Mouse (Mus musculus) myocyte (in vitro differentiated cells): ENCODE results near the gene Aurka. TPM values are rescaled to one million over a fixed set of nuclear protein-coding genes. Genes with fewer than 3 reads are reported as not detected.

Experiments used
- H3K27me3 ChIP-seq: one replicate; pipeline ENCODE4 v1.6.1; 2011; ENCODE audit not compliant: control insufficient read depth, insufficient read depth, insufficient read length
- H3K36me3 ChIP-seq: one replicate; pipeline ENCODE4 v1.6.1; 2011; ENCODE audit not compliant: control insufficient read depth, insufficient read depth
- H3K4me2 ChIP-seq: one replicate; pipeline ENCODE4 v1.6.1; 2011; ENCODE audit warnings: low read depth, control low read depth
- H3K4me3 ChIP-seq: one replicate; pipeline ENCODE4 v1.5.1; 2011; ENCODE audit warnings: mild to moderate bottlenecking, control low read depth, moderate library complexity
- H3K79me2 ChIP-seq: one replicate; pipeline ENCODE4 v1.6.1; 2011; ENCODE audit not compliant: control insufficient read depth, insufficient read depth
- H3ac ChIP-seq: one replicate; pipeline ENCODE4 v1.6.1; 2011; ENCODE audit not compliant: control insufficient read depth, insufficient read length
- CEBPB ChIP-seq: IDR thresholded peaks from 2 replicates; pipeline ENCODE4 v1.6.1; 2011; ENCODE audit warnings: mild to moderate bottlenecking, moderate library complexity; ENCODE audit not compliant: poor library complexity, insufficient read depth, severe bottlenecking
- E2F4 ChIP-seq: IDR thresholded peaks from one replicate; pipeline ENCODE4 v1.6.1; 2011; ENCODE audit warnings: mild to moderate bottlenecking, control low read depth, moderate library complexity; ENCODE audit not compliant: insufficient read depth
- MAX ChIP-seq: IDR thresholded peaks from one replicate; pipeline ENCODE4 v1.6.1; 2011; ENCODE audit warnings: low read depth, mild to moderate bottlenecking, control low read depth
- MYOD1 ChIP-seq, 3 experiments: IDR thresholded peaks; one replicate each; pipeline ENCODE4 v1.6.1; 2011; ENCODE audit warnings: control low read depth in 2 of 3, low read depth in 2 of 3, mild to moderate bottlenecking in 2 of 3, moderate library complexity in 1 of 3; ENCODE audit not compliant: insufficient read length in 2 of 3, control insufficient read depth in 1 of 3
- MYOG ChIP-seq, 3 experiments: IDR thresholded peaks; one replicate each; pipeline ENCODE4 v1.6.1; 2011; ENCODE audit warnings: control low read depth in 2 of 3, low read depth in 2 of 3, mild to moderate bottlenecking in 2 of 3; ENCODE audit not compliant: insufficient read length in 2 of 3, control insufficient read depth in 1 of 3, insufficient read depth in 1 of 3
- POLR2A ChIP-seq: IDR thresholded peaks from one replicate; pipeline ENCODE4 v1.6.1; 2011; ENCODE audit warnings: low read depth, mild to moderate bottlenecking, control low read depth, moderate library complexity; ENCODE audit not compliant: insufficient read length
- POLR2AphosphoS2 ChIP-seq: IDR thresholded peaks from one replicate; pipeline ENCODE4 v1.6.1; 2011; ENCODE audit warnings: low read depth, control low read depth; ENCODE audit not compliant: insufficient read length
- REST ChIP-seq: IDR thresholded peaks from one replicate; pipeline ENCODE4 v1.6.1; 2011; ENCODE audit warnings: mild to moderate bottlenecking, control low read depth, moderate library complexity; ENCODE audit not compliant: insufficient read depth, insufficient read length
- SRF ChIP-seq: IDR thresholded peaks from one replicate; pipeline ENCODE4 v1.6.1; 2011; ENCODE audit warnings: low read depth; ENCODE audit not compliant: control insufficient read depth, insufficient read length
- TCF12 ChIP-seq: IDR thresholded peaks from one replicate; pipeline ENCODE4 v1.6.1; 2011; ENCODE audit warnings: mild to moderate bottlenecking, control low read depth; ENCODE audit not compliant: poor library complexity, insufficient read depth, severe bottlenecking
- TCF3 ChIP-seq: IDR thresholded peaks from one replicate; pipeline ENCODE4 v1.6.1; 2011; ENCODE audit warnings: low read depth, control low read depth; ENCODE audit not compliant: insufficient read length
- USF1 ChIP-seq: IDR thresholded peaks from one replicate; pipeline ENCODE4 v1.6.1; 2011; ENCODE audit warnings: low read depth, mild to moderate bottlenecking, control low read depth, moderate library complexity
- polyA plus RNA-seq: library from polyadenylated mRNA; unstranded; fragments of >200 nt; fragmentation: generic; extraction: Trizol; gene quantifications from one replicate; pipeline ENCODE4 v1.2.1, GENCODE M21; 2012; ENCODE audit warnings: missing spikeins

Aurka gene
- polyA plus RNA-seq, 1 experiment = 46.9 TPM

DNA sequence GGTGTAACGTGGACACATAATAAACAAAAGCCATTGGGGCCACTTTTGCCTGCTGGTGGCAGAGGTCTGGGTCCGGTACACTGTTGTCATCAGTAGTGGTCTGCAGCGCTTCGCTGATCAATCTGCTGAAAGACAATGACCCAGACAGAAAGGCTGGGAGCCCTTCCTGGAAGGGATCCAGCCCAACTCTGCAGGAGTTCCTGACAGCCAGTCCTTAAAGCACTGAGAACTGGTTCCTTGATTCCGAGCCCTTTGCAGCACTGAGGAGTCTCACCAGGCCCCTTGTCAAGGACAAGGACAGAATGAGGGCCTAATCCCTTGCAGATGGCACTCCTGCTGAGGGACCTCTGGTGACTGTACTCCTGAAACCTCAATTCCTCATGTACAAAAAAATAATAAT is 28.7 kb downstream of the Aurka start:
- no peak overlapping the region for H3ac ChIP-seq
- peaks cover 8% of the 10 kb centered on the region for H3K27me3 ChIP-seq
- H3K4me3 ChIP-seq = no peak overlapping the region
- H3K36me3 ChIP-seq = no peaks in the 10 kb centered on the region
- H3K79me2 ChIP-seq = no peaks in the 10 kb centered on the region
- no peak for TF ChIP-seq MYOG (IDR thresholded peaks at IDR 0.05; ENCODE audit: control insufficient read depth in 1 of 3, insufficient read depth in 1 of 3, insufficient read length in 2 of 3, low read depth in 2 of 3)
- no peak for TF ChIP-seq MAX
- H3K4me2 ChIP-seq = no peak overlapping the region

DNA sequence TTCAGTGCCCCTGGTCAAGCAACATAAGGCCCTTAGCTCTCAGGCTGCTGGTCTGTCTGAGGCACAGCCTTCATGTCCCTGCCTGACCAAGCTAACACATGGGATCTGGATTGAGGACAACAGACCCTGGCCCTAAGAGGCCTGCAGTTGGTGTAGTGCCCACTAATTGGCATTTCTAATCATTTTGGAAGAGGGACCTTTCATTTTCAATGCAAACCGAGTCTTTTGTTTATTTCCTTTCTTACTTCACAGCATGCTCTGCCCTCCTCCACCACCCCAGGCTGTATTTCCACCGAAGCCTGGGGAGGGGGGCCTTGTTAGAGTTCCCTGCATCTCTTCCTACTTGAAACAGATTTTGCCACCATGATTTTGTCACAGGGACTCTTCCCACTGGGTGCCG is 29.4 kb downstream of the Aurka start:
- no peaks in the 10 kb centered on the region for H3K79me2 ChIP-seq
- H3K4me2 ChIP-seq = no peak overlapping the region
- H3K36me3 ChIP-seq = no peaks in the 10 kb centered on the region
- TF ChIP-seq TCF3 (no peak), E2F4 (no peak)
- H3K4me3 ChIP-seq = no peak overlapping the region
- peaks cover 8% of the 10 kb centered on the region for H3K27me3 ChIP-seq
- no peak overlapping the region for H3ac ChIP-seq

GRCm38 (mm10) chr2:172338206-172338942 is 32.0 kb downstream of the Aurka start:
- Histone ChIP-seq H3K27me3 (peaks cover 8% of the 10 kb centered on the region), H3ac (no peak overlapping the region), H3K4me3 (no peak overlapping the region), H3K79me2 (no peaks in the 10 kb centered on the region), H3K36me3 (no peaks in the 10 kb centered on the region), H3K4me2 (no peak overlapping the region)
- TF ChIP-seq USF1 = no peak
- TF ChIP-seq SRF = no peak
- no peak for TF ChIP-seq CEBPB
- TF ChIP-seq REST = no peak
- TF ChIP-seq TCF3 = no peak
- no peak for TF ChIP-seq MYOD1 (IDR thresholded peaks at IDR 0.05; ENCODE audit: control insufficient read depth in 1 of 3, insufficient read length in 2 of 3, low read depth in 2 of 3)
- no peak for TF ChIP-seq POLR2AphosphoS2
- TF ChIP-seq TCF12 = no peak
- no peak for TF ChIP-seq MYOG (IDR thresholded peaks at IDR 0.05; ENCODE audit: control insufficient read depth in 1 of 3, insufficient read depth in 1 of 3, insufficient read length in 2 of 3, low read depth in 2 of 3)
- no peak for TF ChIP-seq E2F4

GRCm38 (mm10) chr2:172329179-172329578 is 41.2 kb downstream of the Aurka start:
- Histone ChIP-seq H3ac (no peak overlapping the region), H3K27me3 (peaks cover 3% of the 10 kb centered on the region), H3K79me2 (no peaks in the 10 kb centered on the region), H3K4me3 (no peak overlapping the region), H3K4me2 (no peak overlapping the region), H3K36me3 (no peaks in the 10 kb centered on the region)
- TF ChIP-seq REST (no peak), MAX (no peak), CEBPB (no peak), TCF12 (no peak), MYOD1 (IDR thresholded peaks at IDR 0.05; ENCODE audit: control insufficient read depth in 1 of 3, insufficient read length in 2 of 3, low read depth in 2 of 3) (no peak), E2F4 (no peak), MYOG (IDR thresholded peaks at IDR 0.05; ENCODE audit: control insufficient read depth in 1 of 3, insufficient read depth in 1 of 3, insufficient read length in 2 of 3, low read depth in 2 of 3) (no peak), POLR2AphosphoS2 (no peak), USF1 (no peak), SRF (no peak), TCF3 (no peak), POLR2A (no peak)

DNA sequence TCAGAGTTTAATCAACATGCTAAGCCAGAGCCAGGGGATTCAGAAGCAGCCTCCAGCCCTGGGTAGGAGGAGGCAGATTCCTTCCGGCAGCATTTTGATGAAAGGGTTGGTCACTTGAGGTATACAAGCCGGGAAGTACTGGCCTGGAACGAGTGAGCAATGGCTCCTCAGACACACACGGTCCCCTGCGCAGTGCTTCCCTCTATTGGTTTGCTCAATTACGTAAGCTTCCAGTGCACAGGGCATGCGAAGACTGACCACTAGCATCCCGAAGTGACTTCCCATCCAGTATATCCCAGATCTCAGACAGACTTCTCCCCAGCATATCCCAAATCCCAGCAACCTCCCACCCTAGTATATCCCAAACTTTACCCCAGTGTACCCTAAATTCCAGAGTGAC is 42.1 kb downstream of the Aurka start:
- Histone ChIP-seq H3K36me3 (no peaks in the 10 kb centered on the region), H3K27me3 (peaks cover 3% of the 10 kb centered on the region), H3ac (no peak overlapping the region), H3K4me2 (no peak overlapping the region), H3K79me2 (no peaks in the 10 kb centered on the region), H3K4me3 (no peak overlapping the region)
- TF ChIP-seq TCF12 (no peak), MYOD1 (IDR thresholded peaks at IDR 0.05; ENCODE audit: control insufficient read depth in 1 of 3, insufficient read length in 2 of 3, low read depth in 2 of 3) (no peak), MAX (no peak), TCF3 (no peak), MYOG (IDR thresholded peaks at IDR 0.05; ENCODE audit: control insufficient read depth in 1 of 3, insufficient read depth in 1 of 3, insufficient read length in 2 of 3, low read depth in 2 of 3) (no peak), E2F4 (no peak), SRF (no peak), CEBPB (no peak), USF1 (no peak), REST (no peak), POLR2AphosphoS2 (no peak), POLR2A (no peak)
